Mouse (Mus musculus) spleen, postnatal 36 days (tissue): ENCODE data around the gene Syngr2.

Source experiments
- DNase-seq, 2 experiments: peaks; one replicate each; pipeline ENCODE4 v3.0.0; 2022; ENCODE audit warnings: low spot score in 2 of 2, mixed read lengths in 1 of 2

The Syngr2 gene

GRCm38 (mm10) chr11:117809407-117810311 is at the start of gene Syngr2, which contains the start of gene Gm20708:
TSS of gene Syngr2 (plus strand) at chr11:117809668.
TSS of gene Gm20708 (plus strand) at chr11:117809668.
- DNase-seq: peak; percentile 71 to 80

GRCm38 (mm10) chr11:117760374-117761119 is 48.9 kb upstream of the Syngr2 start:
- no peak for DNase-seq

GRCm38 (mm10) chr11:117761801-117762200 is 47.7 kb upstream of the Syngr2 start:
- no peak for DNase-seq

- no peak for DNase-seq
Measured at GRCm38 (mm10) chr11:117762246-117762645, 47.2 kb upstream of the Syngr2 start.

- no peak for DNase-seq
Measured at GRCm38 (mm10) chr11:117764319-117764718, 45.1 kb upstream of the Syngr2 start.

- DNase-seq: no peak
Measured at GRCm38 (mm10) chr11:117765361-117765760, 44.1 kb upstream of the Syngr2 start.

GRCm38 (mm10) chr11:117766275-117766674 is 43.2 kb upstream of the Syngr2 start:
- no peak for DNase-seq

GRCm38 (mm10) chr11:117768725-117769682 is 40.5 kb upstream of the Syngr2 start:
- DNase-seq: no peak

- no peak for DNase-seq
Measured at GRCm38 (mm10) chr11:117769683-117770047, 39.8 kb upstream of the Syngr2 start.

GRCm38 (mm10) chr11:117770407-117770806 is 39.1 kb upstream of the Syngr2 start:
- DNase-seq: no peak

- no peak for DNase-seq
Measured at GRCm38 (mm10) chr11:117772352-117772751, 37.1 kb upstream of the Syngr2 start.

GRCm38 (mm10) chr11:117774925-117775324 is 34.5 kb upstream of the Syngr2 start:
- DNase-seq: no peak

- DNase-seq: no peak
Measured at GRCm38 (mm10) chr11:117775540-117775939, 33.9 kb upstream of the Syngr2 start.

GRCm38 (mm10) chr11:117776085-117776792 is 33.2 kb upstream of the Syngr2 start:
- no peak for DNase-seq

GRCm38 (mm10) chr11:117777111-117777510 is 32.4 kb upstream of the Syngr2 start:
- DNase-seq: no peak

GRCm38 (mm10) chr11:117778031-117778430 is 31.4 kb upstream of the Syngr2 start:
- DNase-seq: no peak

GRCm38 (mm10) chr11:117778851-117779433 is 30.5 kb upstream of the Syngr2 start:
- DNase-seq: peak; percentile 36 to 62

- DNase-seq: peak; percentile 79 to 82
Measured at GRCm38 (mm10) chr11:117779434-117780198, 29.9 kb upstream of the Syngr2 start.

- no peak for DNase-seq
Measured at GRCm38 (mm10) chr11:117780199-117780515, 29.3 kb upstream of the Syngr2 start.

GRCm38 (mm10) chr11:117780582-117781111 is 28.8 kb upstream of the Syngr2 start:
- DNase-seq: peak; percentile 98
